Mouse (Mus musculus) cerebellum, adult 9-10 months (tissue): Measurements from ENCODE around the gene Ccnd1.

Experiments
- DNase-seq: peaks from one replicate; pipeline ENCODE4 v3.0.0; 2022

The Ccnd1 gene

GRCm38 (mm10) chr7:144938661-144939343 is 923 bp downstream of the Ccnd1 start:
- DNase-seq = peak; percentile 25

DNA sequence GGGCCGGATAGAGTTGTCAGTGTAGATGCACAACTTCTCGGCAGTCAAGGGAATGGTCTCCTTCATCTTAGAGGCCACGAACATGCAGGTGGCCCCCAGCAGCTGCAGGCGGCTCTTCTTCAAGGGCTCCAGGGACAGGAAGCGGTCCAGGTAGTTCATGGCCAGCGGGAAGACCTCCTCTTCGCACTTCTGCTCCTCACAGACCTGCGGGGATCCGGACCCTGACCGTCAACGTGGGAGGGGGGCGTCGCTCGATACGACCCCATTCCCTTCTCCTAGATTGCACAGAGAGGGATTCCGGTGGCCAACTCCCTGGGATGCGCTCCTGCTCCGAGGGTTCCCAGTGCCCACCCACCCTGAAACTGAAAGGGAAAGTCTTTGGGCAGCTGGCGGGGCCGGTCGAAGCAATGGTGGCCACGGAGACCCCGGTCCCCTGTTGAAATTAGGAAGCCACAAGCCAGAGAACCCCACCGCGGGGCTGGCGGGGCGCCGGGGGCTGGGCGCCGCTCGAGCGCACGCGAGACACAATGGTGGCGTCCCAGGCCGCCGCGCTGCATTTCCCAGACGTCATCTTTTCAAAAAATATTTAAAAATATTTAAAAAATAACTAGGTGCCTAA is 1.7 kb downstream of the Ccnd1 start:
- DNase-seq = no peak

DNA sequence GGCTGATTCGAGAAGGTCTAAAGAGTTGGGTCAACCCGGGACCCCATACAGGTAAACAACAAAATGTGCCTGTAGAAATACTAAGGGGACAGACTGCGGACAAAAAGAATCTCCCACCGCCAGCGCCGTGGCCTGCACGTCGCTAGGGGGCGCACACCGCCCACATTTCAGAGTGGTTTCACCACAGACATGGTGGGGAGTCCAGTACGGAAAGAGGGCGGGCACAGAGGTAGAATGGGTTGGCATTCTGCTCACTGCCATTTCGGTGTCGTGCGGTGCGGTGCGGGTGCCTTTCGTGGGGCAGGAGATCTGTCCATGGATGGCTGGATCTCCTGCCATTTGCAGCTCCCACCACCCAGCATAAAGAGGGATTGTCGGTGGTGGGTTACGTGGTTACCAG is 2.2 kb downstream of the Ccnd1 start:
- DNase-seq = peak; percentile 89

GRCm38 (mm10) chr7:144936311-144936880 is 3.3 kb downstream of the Ccnd1 start:
- DNase-seq = peak; percentile 36

GRCm38 (mm10) chr7:144935563-144935962 is 4.2 kb downstream of the Ccnd1 start:
- peak; percentile 86 for DNase-seq

DNA sequence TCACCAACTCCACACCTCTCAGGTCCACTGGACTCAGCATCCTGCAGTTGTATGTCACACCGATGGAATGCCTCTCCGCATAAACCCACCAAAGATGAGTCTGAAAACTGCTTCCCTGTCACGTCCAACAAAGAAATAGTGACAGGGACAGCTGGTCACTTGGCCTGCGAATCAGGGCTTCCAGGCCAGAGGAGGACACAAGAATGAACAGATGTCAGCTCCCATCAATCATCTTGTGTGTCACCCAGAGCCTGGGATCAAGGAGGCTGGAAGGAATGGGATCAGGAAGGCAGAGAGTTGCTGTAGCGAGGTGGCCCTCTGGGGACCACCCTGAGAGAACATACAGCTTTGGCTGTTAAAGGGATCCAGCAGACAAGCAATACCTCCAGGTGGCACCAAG is 4.8 kb downstream of the Ccnd1 start:
- no peak for DNase-seq

DNA sequence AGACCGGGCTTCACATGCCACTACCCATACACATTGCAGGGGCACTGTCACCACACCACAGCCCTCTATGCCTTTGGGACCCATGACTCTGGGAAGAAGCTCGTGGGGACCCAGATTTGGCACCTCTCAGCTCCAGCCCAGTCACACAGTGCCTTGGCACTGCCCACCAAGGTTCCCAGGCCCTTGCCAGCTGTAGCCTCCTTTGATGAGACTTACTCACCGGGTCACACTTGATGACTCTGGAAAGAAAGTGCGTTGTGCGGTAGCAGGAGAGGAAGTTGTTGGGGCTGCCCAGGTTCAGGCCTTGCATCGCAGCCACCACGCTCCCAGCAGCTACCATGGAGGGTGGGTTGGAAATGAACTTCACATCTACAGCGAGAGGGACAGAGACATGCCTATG is 5.9 kb downstream of the Ccnd1 start:
- peak; percentile 16 for DNase-seq

DNA sequence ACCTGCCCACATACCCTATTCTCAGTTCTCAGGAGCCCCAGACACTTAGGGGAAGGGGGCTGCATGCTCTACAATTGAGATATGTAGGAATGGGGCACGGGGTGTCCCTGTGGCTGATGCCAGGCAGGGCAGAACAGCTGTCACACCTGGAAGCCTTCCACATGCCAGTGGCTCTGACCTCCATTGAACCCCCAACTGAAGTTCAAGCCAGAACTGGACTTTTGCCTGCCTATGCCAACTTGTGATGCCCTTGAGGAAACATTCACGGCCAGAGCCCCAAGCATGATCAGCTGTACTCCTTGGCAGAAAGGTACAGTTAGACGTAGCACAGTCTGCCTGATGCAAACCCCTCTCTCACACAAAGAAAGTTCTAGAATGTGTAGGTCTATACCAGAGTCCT is 6.4 kb downstream of the Ccnd1 start:
- DNase-seq = peak; percentile 24

DNA sequence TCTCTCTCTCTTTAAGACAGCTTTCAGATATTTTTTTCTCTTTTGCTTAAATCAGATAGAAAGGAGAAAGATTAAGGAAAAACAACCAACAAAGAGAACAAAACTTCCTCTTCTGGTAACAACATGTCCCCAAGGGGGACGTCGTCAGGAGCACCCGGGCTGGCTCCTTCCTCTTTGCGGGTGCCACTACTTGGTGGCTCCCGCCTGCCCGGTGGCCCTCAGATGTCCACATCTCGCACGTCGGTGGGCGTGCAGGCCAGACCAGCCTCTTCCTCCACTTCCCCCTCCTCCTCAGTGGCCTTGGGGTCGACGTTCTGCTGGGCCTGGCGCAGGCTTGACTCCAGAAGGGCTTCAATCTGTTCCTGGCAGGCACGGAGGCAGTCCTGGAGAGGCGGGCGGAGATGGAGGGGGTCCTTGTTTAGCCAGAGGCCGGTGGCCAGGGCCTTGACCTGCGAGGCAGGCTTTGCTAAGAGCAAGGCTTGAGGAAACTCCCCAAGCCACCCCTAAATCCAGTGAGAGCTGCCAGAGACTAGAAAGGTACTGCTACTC is 7.3 kb downstream of the Ccnd1 start:
- DNase-seq = peak; percentile 37

DNA sequence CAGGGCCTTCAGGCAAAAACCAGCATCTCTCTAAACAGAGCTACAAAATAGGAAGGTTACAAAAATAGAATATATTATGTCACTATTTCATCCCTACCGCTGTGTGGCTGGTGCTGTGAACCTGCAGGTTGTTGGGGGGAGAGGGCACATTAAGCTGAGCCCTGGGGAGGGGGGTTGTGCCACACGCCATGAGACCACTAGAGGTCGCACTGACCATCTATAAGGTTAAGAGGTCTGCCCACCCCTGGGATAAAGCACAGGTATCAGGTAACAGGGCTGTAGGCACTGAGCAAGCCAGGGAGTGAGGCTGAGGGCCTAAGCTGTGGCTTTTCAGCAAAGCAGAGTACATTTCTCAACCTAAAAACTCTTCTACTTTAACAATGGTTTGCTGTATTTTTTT is 7.9 kb downstream of the Ccnd1 start:
- DNase-seq = peak; percentile 61

DNA sequence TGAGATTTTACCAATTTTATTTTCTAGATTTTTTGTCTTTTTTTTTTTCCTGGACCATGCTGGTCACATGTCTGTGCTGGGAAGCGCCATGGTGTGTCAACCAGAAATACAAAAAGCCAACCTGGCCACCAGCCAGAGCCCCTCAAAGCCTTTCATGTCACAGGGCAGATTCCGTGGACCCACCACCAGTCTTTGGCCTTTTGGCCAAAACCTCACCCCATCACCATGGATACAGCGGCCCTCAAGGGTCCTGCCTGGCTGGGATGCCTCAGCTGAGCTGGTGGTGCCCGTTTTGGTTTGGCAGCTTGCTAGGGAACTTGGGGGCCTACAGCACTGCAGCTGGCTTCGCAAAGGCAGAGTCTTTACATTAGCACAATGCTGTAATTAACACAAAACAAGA is 9.8 kb downstream of the Ccnd1 start:
- peak; percentile 9 for DNase-seq

DNA sequence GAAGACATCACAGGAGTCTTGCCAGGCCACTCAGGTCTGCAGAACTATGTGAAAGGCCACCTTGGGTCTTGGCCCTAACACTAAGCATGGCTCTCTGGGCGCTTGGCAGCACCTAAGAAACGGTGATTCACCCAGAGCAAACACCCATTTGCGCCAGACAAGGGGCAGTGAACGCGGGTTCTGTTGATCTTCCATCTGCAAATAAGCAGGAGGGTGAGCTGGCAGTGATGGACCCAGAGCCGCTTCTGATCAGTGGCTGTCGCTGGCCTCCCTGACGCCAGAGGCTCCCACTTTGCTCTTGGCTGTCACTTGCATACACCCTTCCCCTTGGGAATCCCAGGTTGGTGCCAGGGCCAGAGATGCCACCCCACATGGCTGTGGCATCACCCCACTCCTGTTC is 10.2 kb downstream of the Ccnd1 start:
- no peak for DNase-seq

- no peak for DNase-seq
Observed at GRCm38 (mm10) chr7:144928889-144929210, 10.9 kb downstream of the Ccnd1 start.

GRCm38 (mm10) chr7:144928009-144928888 is 11.5 kb downstream of the Ccnd1 start:
- no peak for DNase-seq

DNA sequence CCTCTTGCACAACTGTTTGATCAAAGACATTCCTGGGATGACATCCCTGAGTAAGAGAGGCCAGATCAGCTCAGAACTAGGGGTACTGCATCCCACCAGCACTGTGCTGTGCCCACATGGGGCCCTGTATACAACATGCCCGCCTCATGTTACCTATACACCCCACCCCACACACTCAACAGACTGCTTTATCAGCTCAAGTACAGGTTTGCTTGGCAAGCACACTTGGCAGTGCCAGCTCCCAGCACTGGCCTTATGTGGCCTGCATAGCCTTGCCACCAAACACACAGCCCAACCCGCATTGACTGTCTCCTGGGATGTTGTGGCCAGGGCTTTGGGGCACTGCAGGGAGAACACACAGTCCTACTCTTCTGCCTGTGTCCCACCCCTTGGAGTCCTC is 12.1 kb downstream of the Ccnd1 start:
- peak; percentile 9 for DNase-seq

DNA sequence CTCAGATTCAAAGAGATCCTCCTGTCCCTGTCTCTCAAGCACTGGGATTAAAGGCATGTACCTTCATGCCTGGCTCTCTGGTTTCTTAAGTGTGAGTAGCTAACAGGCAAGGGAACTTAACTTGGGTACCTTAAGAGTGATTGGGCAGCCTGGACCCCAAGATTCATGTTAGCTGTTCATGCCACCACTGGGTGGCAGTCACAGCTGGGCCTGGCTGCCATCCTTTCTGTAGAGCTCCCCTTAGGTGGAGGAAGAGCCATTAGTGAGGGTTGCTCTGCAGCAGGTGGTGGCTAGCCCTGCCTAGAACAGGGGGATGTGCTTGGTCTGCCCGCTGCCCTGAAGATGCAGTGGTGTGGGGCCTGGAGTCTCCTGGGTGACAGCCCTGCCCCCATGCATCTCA is 20.9 kb downstream of the Ccnd1 start:
- DNase-seq = no peak

DNA sequence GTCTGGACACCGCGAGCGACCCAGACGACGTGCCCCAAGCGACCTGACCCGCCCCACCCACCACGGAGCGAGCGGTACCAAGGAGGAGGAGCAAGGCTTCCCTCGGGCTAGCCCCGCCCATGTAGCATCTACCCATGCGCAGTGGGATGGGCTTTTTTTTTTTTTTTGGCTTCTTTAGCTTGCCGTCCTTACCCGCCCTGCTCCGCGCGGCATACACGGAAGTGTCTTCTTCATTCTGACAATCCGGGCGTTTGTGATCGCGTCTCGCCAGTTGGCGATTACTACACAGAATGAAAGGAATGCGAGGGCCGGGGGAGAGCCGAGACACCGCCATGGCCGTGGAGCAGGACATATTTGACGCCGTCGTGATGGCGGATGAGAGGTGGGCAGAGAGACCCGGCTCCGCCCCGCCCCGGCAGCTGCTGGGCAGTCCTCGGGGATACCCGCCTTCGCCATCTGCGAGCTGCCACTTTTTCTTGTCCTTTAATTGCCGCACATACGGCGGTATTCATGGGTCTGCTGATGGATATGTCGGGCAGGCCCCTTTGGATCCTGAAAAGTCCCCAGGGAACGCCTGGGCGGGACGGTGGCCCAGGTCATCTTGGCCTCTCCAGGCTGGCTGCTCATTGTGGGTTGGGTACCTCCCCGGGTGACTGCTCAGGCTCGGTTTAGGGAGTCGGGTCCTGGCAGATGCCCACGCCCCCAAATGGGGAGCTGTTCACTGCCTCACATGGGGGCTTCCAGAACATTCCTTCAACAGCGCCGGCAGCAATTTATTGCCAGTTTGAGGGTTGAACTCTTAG is 24.6 kb downstream of the Ccnd1 start, which contains the start of gene LTO1:
Gene LTO1, plus strand, starts transcription at position 153 of the 803 bp plus-strand sequence.
- DNase-seq = peak; percentile 92

- DNase-seq = peak; percentile 55
Observed at GRCm38 (mm10) chr7:144914296-144914947, 25.3 kb downstream of the Ccnd1 start.

GRCm38 (mm10) chr7:144912897-144913296 is 26.8 kb downstream of the Ccnd1 start:
- DNase-seq = peak; percentile 86

- DNase-seq = peak; percentile 26
Observed at GRCm38 (mm10) chr7:144911121-144911520, 28.6 kb downstream of the Ccnd1 start.

- peak; percentile 18 for DNase-seq
Observed at GRCm38 (mm10) chr7:144908705-144909104, 31.0 kb downstream of the Ccnd1 start.

GRCm38 (mm10) chr7:144907793-144908192 is 31.9 kb downstream of the Ccnd1 start:
- DNase-seq = no peak
